Mouse (Mus musculus): ENCODE measurements at regions not wholly inside any gene's neighbourhood (a gene's known extent, or its start where the extent isn't known, plus 50 kb on each side); places are given as distances from the start of the nearest gene placed in this dataset.

DNA sequence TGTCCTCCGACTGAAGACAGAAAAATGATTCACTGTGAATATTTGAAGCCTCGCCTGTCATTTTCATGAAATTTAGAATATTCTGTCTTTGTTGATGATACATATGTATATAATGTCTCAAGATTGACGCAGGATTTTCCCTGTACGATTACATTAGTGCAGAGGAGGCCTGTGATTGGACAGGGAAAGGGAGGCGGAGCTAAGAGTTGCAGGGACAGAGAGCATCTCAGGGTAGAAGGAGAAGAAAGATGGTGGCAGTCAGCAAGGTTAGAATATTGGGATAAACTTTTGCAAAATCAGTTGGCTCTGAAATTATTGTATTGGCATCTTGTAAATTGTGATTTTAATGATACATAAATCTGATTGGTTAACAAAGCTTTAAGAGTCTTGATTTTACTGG is 1213.1 kb downstream of the 9330182O14Rik start:
- no peaks in the 10 kb centered on the region for H3K9me3 ChIP-seq
- H3K4me3 ChIP-seq (replicated peaks) = no peak overlapping the region
- H3K4me2 ChIP-seq = no peak overlapping the region
- H3K9ac ChIP-seq = no peak overlapping the region
- no peak for ATAC-seq (ENCODE audit: low FRiP score)
- no peaks in the 10 kb centered on the region for H3K4me1 ChIP-seq
- no peak overlapping the region for H3K27ac ChIP-seq
- 91% methylated on average over 5 of the region's 5 CpGs for WGBS
- H3K36me3 ChIP-seq (replicated peaks) = no peaks in the 10 kb centered on the region
- H3K27me3 ChIP-seq = no peaks in the 10 kb centered on the region

DNA sequence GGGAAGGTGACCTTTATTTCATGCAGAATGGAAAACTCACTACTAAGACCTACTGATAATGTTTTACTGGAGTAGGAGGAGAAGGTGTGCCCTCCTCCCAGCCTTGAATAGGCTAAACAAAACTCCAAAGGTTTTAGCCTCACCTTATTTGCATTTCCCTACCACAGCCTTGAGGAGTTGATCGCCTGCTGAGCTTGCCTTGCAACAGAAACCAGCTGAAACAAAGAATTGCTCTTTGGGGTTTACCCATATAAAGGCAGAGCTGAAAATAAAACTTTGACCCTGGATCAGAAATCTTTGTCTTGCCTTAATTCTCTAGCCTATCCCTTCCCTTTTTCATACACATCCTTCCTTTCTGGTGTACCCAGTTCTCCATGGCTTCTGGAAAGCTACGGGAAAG is 1218.0 kb downstream of the 9330182O14Rik start:
- WGBS = 21% methylated on average over 1 of the region's 2 CpGs

DNA sequence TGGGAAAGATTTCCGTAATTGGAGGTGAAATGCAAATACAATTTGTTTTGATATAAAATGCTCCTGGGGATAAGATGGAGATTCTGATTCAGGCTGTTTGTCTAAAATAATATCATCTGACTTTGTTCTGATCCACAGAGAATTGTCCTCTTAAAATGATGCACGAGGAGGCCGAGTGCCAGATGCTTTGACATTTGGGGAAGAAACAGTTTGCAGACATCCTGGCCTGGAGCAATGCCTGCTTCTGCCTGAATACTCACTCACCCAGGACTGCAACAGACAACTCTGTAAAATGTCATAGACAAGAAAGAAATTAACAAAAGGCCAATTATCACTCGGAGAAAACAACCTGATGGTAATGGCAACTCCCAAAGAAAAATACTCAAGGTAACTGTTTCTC is 1225.1 kb downstream of the 9330182O14Rik start:
- Histone ChIP-seq H3K9me3 (no peaks in the 10 kb centered on the region), H3K4me1 (no peaks in the 10 kb centered on the region), H3K27me3 (no peaks in the 10 kb centered on the region), H3K27ac (no peak overlapping the region), H3K4me2 (no peak overlapping the region), H3K36me3 (replicated peaks) (no peaks in the 10 kb centered on the region), H3K4me3 (replicated peaks) (no peak overlapping the region), H3K9ac (no peak overlapping the region)
- 90% methylated on average over 4 of the region's 4 CpGs for WGBS
- no peak for ATAC-seq (ENCODE audit: low FRiP score)

More for the DNA sequence above, 1218.0 kb downstream of the 9330182O14Rik start:
- no peak overlapping the region for H3K27ac ChIP-seq
- H3K9me3 ChIP-seq = no peaks in the 10 kb centered on the region
- ATAC-seq (ENCODE audit: low FRiP score) = no peak
- no peak overlapping the region for H3K9ac ChIP-seq
- H3K27me3 ChIP-seq = no peaks in the 10 kb centered on the region
- no peaks in the 10 kb centered on the region for H3K36me3 ChIP-seq (replicated peaks)
- H3K4me2 ChIP-seq = no peak overlapping the region
- H3K4me3 ChIP-seq (replicated peaks) = no peak overlapping the region
- no peaks in the 10 kb centered on the region for H3K4me1 ChIP-seq

DNA sequence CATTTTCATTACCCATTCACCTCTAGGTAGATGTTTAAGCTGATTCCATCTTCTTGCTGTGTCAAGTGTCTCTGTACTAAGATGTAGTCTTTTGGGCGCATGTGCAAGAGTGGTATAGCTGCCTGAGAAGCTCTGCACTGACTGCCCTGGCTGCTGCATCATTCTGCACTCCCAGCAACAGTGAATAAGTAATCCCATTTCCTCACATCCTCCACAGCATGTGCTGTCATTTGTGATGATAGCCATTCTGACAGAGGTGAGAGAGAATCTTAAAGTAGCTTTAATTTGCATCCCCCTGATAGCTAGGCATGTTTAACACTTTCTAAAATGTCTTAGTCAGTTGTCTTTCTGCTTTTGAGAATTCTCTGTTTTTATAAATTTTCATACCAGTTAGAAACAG is 1240.5 kb downstream of the 9330182O14Rik start:
- no peak overlapping the region for H3K4me3 ChIP-seq (replicated peaks)
- no peak overlapping the region for H3K4me2 ChIP-seq
- WGBS = 100% methylated on average over 1 of the region's 1 CpGs

DNA sequence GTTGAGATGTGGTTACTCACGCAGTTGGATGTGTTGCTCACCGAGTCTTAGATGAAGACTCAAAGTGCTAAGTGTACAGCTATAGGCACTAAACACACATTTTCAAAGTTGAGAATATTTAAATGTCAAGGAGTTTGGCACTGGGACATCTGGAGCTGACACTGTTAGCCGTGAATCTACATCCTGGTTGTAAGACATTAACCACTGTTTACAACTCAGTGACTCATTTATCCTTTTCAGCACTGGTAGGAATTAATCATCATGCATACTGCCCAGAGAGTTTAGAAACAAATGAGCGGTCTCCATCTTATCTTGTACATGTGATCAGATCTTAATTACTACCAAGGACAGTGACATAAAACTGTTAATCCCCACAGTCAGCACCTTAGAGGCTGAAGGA is 1241.7 kb downstream of the 9330182O14Rik start:
- H3K9ac ChIP-seq = no peak overlapping the region
- ATAC-seq (ENCODE audit: low FRiP score) = no peak
- H3K36me3 ChIP-seq (replicated peaks) = no peaks in the 10 kb centered on the region
- H3K27ac ChIP-seq = no peak overlapping the region
- H3K27me3 ChIP-seq = no peaks in the 10 kb centered on the region
- no peak overlapping the region for H3K4me2 ChIP-seq
- 88% methylated on average over 4 of the region's 4 CpGs for whole genome bisulfite sequencing
- no peaks in the 10 kb centered on the region for H3K4me1 ChIP-seq
- H3K9me3 ChIP-seq = no peaks in the 10 kb centered on the region
- H3K4me3 ChIP-seq (replicated peaks) = no peak overlapping the region

More for the DNA sequence above, 1240.5 kb downstream of the 9330182O14Rik start:
- Histone ChIP-seq H3K9ac (no peak overlapping the region), H3K36me3 (replicated peaks) (no peaks in the 10 kb centered on the region), H3K27ac (no peak overlapping the region), H3K27me3 (no peaks in the 10 kb centered on the region), H3K9me3 (no peaks in the 10 kb centered on the region), H3K4me1 (no peaks in the 10 kb centered on the region)
- ATAC-seq (ENCODE audit: low FRiP score) = no peak

DNA sequence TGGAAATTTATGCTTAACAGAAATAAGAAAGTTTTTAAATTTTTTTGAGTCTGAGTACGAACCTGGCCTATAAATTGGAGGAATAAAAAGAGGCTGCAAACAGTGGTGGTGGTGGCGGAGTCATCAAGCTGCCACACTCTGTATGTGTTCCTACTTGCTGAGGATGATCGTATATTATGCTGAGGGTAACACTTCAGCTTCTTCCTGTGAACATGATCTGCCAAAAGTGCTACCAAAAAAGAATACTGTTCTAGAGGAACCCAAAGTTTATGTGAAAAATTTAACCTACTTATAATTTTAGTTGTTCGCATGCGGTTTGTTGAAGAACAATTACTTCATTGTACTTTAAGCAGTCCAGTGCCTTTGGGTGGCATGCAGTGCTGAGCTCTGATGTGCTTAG is 1245.5 kb downstream of the 9330182O14Rik start:
- Histone ChIP-seq H3K36me3 (replicated peaks) (no peaks in the 10 kb centered on the region), H3K27me3 (no peaks in the 10 kb centered on the region), H3K4me2 (no peak overlapping the region), H3K4me1 (no peaks in the 10 kb centered on the region), H3K9ac (no peak overlapping the region), H3K9me3 (no peaks in the 10 kb centered on the region), H3K4me3 (replicated peaks) (no peak overlapping the region), H3K27ac (no peak overlapping the region)
- no peak for ATAC-seq (ENCODE audit: low FRiP score)
- WGBS = 90% methylated on average over 5 of the region's 5 CpGs

DNA sequence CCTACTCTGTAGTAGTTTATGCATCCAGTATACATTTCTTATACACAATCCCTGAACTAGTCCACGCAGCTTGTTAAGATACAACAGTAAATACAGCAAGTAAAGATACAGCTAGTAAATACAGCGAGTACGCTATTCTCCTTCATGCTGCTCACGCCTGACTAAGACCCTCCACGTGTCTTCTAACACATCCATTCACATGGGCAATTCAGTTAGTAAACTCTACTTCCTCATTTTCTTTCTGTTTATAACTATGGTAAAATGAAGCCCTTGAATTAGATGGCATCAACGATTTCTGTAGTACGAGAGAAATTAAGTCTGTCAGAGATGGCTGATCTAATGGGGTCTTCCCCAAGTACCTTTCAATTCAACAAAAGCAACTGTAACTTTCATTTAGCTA is 1246.3 kb downstream of the 9330182O14Rik start:
- Histone ChIP-seq H3K9me3 (no peaks in the 10 kb centered on the region), H3K9ac (no peak overlapping the region), H3K36me3 (replicated peaks) (no peaks in the 10 kb centered on the region), H3K27ac (no peak overlapping the region), H3K27me3 (no peaks in the 10 kb centered on the region), H3K4me1 (no peaks in the 10 kb centered on the region), H3K4me2 (no peak overlapping the region), H3K4me3 (replicated peaks) (no peak overlapping the region)
- no peak for ATAC-seq (ENCODE audit: low FRiP score)
- WGBS = 95% methylated on average over 7 of the region's 7 CpGs

DNA sequence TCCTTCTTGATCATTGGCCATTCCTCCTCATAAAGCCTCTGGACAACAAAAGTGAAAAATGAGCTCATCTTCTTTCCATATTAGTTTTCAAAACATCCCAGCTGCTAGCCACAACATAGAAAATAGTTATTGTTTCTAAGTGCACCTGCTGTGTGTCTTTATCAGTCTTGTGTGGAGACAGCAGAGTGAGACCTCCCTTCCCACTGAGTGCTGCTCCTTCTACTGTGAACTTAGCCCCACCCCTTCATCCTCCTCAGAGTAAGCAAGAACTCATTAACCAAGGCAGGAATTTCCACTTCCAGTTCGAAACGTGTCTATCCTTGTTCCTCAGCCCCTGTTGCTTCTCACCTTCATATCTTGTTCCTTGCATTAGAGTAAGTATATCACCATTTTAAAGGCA is 1256.5 kb downstream of the 9330182O14Rik start:
- Histone ChIP-seq H3K4me3 (replicated peaks) (no peak overlapping the region), H3K27me3 (no peaks in the 10 kb centered on the region), H3K27ac (no peak overlapping the region), H3K4me1 (no peaks in the 10 kb centered on the region), H3K4me2 (no peak overlapping the region), H3K9me3 (no peaks in the 10 kb centered on the region), H3K36me3 (replicated peaks) (no peaks in the 10 kb centered on the region), H3K9ac (no peak overlapping the region)
- WGBS = 28% methylated on average over 2 of the region's 2 CpGs
- ATAC-seq (ENCODE audit: low FRiP score) = no peak
